Mouse (Mus musculus) right cerebral cortex, postnatal 4 days (tissue): Measurements from ENCODE around the gene Smpd1.

ENCODE experiments used
- DNase-seq: peaks from one replicate; pipeline ENCODE4 v3.0.0-alpha.2; 2022

Gene Smpd1

DNA sequence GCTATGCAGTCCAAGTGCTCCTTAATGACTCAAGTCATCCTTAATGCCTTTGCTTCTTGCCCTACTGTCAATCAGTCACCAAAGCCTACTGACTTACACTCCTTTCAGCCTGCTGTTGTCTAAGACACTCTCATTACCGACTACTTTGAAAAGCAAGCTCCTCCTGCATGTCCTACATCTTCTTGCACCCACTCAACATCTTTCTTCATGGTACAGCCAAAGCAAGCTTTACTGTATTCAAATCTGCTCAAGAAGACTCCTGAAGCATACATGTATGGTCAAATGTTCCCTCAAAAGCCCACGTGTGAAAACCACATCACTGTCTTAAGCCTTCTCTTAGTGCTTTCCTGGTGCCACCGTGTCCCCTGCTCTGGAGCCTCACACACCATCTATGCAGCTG lies 9.2 kb downstream of the Smpd1 start:
- DNase-seq: no peak

DNA sequence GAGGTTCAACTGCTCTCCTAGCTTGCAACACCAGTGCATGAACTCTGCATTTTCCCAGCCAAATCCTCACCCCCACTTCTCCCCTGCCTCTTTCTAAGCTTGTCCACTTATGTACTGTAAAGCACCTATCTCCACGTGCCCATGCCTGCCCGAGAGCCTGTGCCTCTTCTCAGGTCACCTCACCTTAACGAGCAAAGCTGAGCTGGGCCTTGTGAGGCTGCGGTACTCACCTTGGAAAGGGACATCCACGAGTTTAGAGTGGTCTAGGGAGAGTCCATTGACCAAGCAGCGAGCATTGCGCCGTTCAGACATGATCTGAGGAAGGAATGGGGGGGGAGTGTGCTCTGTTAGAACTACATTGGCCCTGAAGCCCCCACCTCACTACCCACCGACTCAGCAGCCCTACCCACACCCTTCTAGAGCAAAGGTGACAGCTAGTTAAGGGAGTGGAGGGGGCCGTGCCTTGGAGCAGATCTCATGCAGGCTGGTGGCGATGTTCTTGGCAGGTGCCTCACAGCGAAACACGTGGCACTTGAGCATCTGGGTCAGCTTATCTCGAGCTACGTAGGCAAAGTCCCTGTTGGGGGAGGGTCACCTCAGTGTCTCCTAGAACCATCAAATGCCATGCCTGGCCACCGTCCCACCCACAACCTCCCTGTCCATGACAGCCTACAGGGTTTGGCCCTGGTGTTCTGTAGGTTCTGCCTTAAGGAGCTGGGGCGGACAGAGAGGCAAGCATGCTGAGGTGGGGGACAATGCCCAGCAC lies 11.1 kb downstream of the Smpd1 start:
- DNase-seq: no peak

DNA sequence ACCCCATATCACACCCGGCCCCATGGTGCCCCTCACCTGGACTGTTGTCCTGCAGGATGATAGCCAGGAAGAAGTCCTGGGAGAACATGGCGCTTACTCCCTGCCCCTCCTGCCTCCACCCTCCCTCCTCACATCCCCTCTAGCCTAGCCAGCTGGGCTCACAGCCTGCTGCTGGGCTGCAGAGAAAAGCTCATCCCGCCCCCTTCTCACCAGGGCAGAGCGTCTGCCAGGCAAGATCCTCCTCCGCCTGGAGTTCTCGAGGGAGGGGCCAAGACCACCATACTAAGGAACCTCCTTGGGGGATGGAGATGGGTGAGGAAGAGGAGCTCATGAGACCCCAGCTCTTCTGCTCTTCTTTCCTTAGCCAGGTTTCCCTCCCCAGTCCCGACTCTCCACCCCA lies 14.4 kb downstream of the Smpd1 start:
- peak; percentile 58 for DNase-seq

GRCm38 (mm10) chr7:105568988-105569471 lies 14.9 kb downstream of the Smpd1 start:
- DNase-seq: peak; percentile 68

- DNase-seq: no peak
Observed at GRCm38 (mm10) chr7:105569512-105570496, 15.6 kb downstream of the Smpd1 start.

DNA sequence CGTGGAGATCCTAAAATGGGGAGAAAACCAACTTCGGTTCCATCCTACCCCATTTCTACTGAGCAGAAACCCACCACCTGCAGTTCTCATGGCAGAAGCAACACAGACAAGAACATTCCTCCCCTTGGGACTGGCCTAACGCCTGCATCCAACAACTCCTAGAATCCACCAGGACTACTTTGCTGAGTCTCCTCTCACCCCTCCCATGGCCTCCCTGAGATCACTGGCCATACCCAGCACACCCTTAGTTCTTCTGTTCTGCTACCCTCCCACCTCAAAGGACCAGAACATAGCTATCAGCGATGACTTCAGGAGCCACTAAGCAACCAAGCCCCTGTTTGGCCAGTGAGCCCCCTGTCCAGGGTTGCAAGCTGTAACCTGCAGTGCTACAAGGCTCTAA lies 16.6 kb downstream of the Smpd1 start:
- no peak for DNase-seq

- no peak for DNase-seq
Observed at GRCm38 (mm10) chr7:105572949-105573348, 18.8 kb downstream of the Smpd1 start.

- no peak for DNase-seq
Observed at GRCm38 (mm10) chr7:105574537-105574936, 20.4 kb downstream of the Smpd1 start.

DNA sequence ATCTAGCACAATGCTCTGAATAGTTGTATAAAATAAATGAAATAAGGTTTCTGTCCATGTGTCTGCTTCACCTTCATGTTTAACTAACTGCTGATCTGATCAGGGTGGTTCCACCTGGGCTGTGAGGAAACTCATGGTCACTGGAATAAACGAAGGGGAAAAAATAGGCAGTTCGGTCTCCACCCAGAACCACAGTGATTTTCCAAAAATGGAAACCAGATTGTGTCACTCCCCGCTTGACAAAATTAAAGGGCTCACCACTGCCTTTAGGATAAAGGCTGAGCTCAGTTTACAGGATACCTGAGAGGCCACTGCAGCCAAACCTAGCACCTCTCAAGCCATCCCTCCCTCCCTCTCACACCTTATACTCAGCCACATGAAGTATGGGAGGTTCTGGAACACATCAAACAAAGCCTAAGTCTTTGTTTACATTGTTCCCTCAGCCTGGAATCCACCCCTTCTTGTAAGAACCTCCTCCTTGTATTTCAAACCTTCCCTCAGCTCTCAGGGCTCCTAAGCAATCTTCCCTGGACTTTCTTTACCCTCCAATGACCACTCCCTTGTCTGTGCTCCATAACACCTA lies 22.1 kb downstream of the Smpd1 start:
- DNase-seq: no peak

DNA sequence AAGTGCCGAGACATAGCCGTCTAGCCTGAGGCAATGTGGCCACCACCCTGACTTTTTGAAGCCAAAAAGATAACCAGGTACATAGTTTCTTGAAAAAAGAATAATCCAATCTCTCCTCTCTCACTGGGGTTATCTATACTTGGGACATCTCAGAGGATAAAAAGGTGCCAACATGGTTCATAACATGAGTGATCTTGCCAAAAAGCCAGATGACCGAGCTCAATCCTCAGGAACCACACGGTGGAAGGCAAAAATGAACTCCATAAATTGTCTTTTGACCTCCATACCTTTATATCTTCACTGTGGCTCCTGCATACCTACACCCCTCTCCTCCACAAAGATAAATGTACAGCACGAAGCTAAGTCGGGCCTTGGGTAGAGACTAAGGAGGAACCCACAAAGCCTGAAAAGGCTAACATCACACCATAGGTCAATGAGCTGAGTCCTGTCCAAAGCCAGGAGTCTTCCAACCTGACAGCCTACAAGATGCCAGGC lies 23.3 kb downstream of the Smpd1 start:
- DNase-seq: no peak

GRCm38 (mm10) chr7:105578481-105578880 lies 24.3 kb downstream of the Smpd1 start:
- DNase-seq: no peak

DNA sequence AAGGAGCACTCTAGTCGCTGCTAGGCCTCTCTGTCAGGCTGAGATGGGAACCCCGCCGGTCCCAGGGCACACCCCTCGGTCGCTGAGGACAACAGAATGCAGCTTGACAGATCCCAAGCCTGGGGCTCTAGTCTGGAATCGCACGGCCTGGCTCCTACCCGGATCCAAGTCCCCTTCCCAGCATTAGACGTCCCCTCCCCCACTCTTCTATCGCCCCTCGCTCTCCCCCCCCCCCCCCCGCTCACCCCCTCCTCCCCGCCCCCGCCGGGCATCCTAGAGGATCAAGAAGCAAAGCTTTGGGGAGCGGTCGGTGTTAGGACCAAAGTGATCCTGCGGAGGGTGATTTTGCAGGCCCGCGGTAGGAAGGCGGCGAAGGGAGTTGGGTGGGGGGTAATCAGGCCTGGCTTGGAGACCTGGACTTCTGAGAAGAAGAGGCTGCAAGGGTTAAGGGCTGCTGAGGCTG lies 26.5 kb downstream of the Smpd1 start:
- peak; percentile 44 for DNase-seq

GRCm38 (mm10) chr7:105581094-105581703 lies 27.0 kb downstream of the Smpd1 start, which contains the start of gene Apbb1:
Gene Apbb1 (minus strand): TSS chr7:105581653.
- DNase-seq: peak; percentile 89

DNA sequence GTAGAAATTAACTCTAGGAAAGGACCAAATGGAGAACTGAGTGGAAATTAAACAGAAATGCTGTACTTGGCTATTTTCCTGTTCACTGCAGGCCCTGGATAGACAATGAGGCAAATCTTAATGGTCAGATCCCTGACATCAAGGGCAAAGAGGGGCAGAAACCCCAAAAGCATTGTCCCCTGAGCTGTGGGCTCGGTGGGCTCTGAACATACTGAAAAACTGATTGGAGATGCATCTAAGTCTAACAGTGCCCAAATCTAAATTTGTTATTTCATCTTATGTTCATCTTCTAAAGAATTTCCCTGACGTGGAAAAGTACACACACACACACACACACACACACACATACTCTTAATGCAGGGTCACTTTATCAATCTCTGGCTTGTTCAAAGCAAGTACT lies 27.8 kb downstream of the Smpd1 start:
- no peak for DNase-seq

DNA sequence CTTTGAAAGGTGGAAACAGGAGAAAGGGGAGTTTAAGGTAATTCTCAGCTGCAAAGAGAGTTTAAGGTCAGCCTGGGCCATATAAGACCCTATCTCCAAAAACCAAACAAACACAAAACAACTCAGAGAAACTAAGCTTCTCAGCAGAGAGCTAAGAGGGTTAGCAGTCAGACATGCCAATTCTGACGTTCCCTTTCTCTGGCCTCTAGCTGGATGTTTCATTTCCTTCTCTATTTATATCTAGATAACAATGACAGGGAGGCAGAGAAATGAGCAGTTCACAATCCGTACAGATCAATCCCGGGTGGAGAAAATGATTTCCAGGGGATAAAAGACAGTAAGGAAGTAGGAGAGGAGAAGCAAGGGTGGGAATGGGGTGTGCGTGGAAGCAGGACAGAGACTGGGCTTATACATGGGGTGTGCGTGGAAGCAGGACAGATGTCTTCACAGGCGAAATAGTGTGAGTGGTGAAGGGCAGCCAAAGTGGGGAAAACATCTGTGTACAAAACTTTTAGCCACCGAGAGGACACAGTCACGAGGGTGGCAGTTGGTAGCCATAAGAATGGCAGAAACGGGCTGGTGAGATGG lies 34.3 kb downstream of the Smpd1 start:
- no peak for DNase-seq

GRCm38 (mm10) chr7:105590097-105590496 lies 35.9 kb downstream of the Smpd1 start:
- DNase-seq: no peak

DNA sequence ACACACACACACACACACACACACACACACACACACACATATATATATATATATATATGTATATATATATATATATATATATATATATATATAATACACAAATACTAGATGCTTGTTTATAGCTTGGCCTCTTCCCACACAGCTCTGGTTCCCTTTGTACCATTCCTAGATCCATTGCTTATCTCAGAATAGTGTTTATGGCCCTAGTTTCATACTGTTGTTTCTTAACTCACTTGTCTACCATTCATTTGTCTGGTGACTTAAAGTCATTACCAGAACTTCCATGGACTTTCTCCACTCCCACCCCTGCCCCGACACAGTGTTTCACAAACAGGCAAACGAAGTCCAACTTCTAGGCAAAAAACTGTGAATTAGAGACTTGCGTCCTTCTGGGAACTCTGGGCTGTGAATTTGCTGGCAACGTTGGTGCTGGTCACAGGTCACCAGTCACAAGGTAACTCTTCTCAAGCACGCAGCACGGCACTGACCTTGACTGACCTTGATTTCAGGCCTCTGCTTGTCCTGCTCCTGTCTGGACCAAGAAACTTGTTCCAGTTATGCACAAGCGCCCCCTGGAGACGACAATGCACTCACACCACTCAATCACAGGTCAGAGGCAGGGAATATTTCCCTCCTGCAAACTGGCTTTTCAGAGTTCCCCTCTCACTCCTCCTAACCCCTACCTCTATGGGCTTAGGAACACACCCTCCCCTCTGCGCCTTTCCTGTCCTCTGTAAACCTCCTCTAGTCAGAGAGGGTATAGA lies 48.9 kb downstream of the Smpd1 start:
- peak; percentile 68 for DNase-seq
